Mouse (Mus musculus) mouse embryonic stem cell (cell line): ENCODE measurements around the gene Irf9.

Experiments
- in situ Hi-C, 2 experiments: fragments of 300-500 bp; cut with MboI; formaldehyde crosslinking; loops; 1 replicate in 1 of 2; 3 replicates in 1 of 2; pipeline ENCODE4 v1.14.3; 2019 to 2020; ENCODE audit warnings: low sequenced_read_pairs in 2 of 2, low pct_unique_long_range_greater_than_20kb in 1 of 2, mixed read lengths in 1 of 2; ENCODE audit not compliant: unreplicated experiment in 1 of 2

Irf9 gene

GRCm38 (mm10) chr14:55603271-55603632 is at the start of gene Irf9:
TSS of gene Irf9 (plus strand) at chr14:55603571.
- in situ Hi-C loops: no loop called here

GRCm38 (mm10) chr14:55554635-55555034 is 48.7 kb upstream of the Irf9 start:
- in situ Hi-C loops: no loop called here

- in situ Hi-C loops: no loop called here
Observed at GRCm38 (mm10) chr14:55555788-55556187, 47.6 kb upstream of the Irf9 start.

GRCm38 (mm10) chr14:55557003-55557402 is 46.4 kb upstream of the Irf9 start:
- in situ Hi-C loops: no loop called here

- in situ Hi-C loops: no loop called here
Observed at GRCm38 (mm10) chr14:55557587-55557986, 45.8 kb upstream of the Irf9 start.

GRCm38 (mm10) chr14:55558740-55559448 is 44.5 kb upstream of the Irf9 start:
- in situ Hi-C loops: no loop called here

GRCm38 (mm10) chr14:55559799-55560201 is 43.6 kb upstream of the Irf9 start, which contains the start of gene Dcaf11:
TSS of gene Dcaf11 (plus strand) at chr14:55560006.
- in situ Hi-C loops: no loop called here

- in situ Hi-C loops: no loop called here
Observed at GRCm38 (mm10) chr14:55560202-55561073, 42.9 kb upstream of the Irf9 start, which contains the start of gene A730061H03Rik. TSS of gene A730061H03Rik (minus strand) at chr14:55560406.

GRCm38 (mm10) chr14:55561860-55562259 is 41.5 kb upstream of the Irf9 start:
- in situ Hi-C loops: no loop called here

GRCm38 (mm10) chr14:55563249-55563648 is 40.1 kb upstream of the Irf9 start:
- in situ Hi-C loops: no loop called here

GRCm38 (mm10) chr14:55565748-55566147 is 37.6 kb upstream of the Irf9 start:
- in situ Hi-C loops: no loop called here

GRCm38 (mm10) chr14:55567496-55567895 is 35.9 kb upstream of the Irf9 start:
- in situ Hi-C loops: no loop called here

GRCm38 (mm10) chr14:55570588-55570987 is 32.8 kb upstream of the Irf9 start:
- in situ Hi-C loops: no loop called here

- in situ Hi-C loops: no loop called here
Observed at GRCm38 (mm10) chr14:55571760-55572159, 31.6 kb upstream of the Irf9 start.

- in situ Hi-C loops: no loop called here
Observed at GRCm38 (mm10) chr14:55575302-55575701, 28.1 kb upstream of the Irf9 start, which contains the start of gene Fitm1. TSS of gene Fitm1 (plus strand) at chr14:55575617.

GRCm38 (mm10) chr14:55575711-55576110 is 27.7 kb upstream of the Irf9 start:
- in situ Hi-C loops: no loop called here

GRCm38 (mm10) chr14:55576376-55576775 is 27.0 kb upstream of the Irf9 start:
- in situ Hi-C loops: no loop called here

GRCm38 (mm10) chr14:55577871-55578667 is 25.3 kb upstream of the Irf9 start, which contains the start of gene Psme1:
TSS of gene Psme1 (plus strand) at chr14:55578123.
- in situ Hi-C loops: no loop called here
